Mouse (Mus musculus): ENCODE measurements around the gene Marc2.

- no peak for TF ChIP-seq CTCF (IDR thresholded peaks at IDR 0.05; ENCODE audit: extremely low read depth, insufficient read depth, low read length)
- no peak for TF ChIP-seq POLR2A (IDR thresholded peaks at IDR 0.05; ENCODE audit: extremely low read depth, insufficient read depth, low read length)
Measured at GRCm38 (mm10) chr1:184777061-184777795, 69.0 kb downstream of the Marc2 start.

Measured in cortical plate, adult 2 months (tissue).